Mouse (Mus musculus) small intestine, adult 2 months (tissue): ENCODE data around the gene Zfhx2.

Experiments
- CTCF ChIP-seq: fragments of 200-500 bp; IDR thresholded peaks from 2 replicates; pipeline ENCODE4 v1.5.1; 2012; ENCODE audit warnings: low read depth, mild to moderate bottlenecking, control low read depth, inconsistent platforms, low read length, moderate library complexity, mixed read lengths; ENCODE audit not compliant: insufficient replicate concordance, insufficient read length; ENCODE audit errors: extremely low read depth
- POLR2A ChIP-seq: fragments of 200-500 bp; IDR thresholded peaks from 2 replicates; pipeline ENCODE4 v1.6.1; 2012; ENCODE audit warnings: low read depth, mild to moderate bottlenecking, control low read depth, inconsistent platforms, low read length, moderate library complexity

DNA sequence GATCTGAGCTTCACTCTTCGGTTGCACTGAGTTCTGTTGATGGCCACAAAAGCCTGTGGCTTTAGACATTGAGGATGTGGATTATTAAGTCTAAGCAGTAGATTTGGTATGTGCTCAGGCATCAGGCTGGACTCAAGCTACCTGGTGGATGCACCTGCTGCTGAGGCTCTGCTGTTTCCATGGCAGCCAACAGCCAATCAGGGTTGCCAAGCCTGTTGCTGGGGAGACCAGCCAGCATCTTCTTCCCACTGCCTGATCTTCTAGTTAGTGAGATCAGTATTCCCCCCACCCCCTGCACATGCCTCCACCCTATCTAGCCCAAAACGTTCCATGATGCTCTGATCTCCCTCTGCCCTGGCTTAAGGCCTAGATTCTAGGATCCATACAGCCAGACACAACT lies 19.6 kb upstream of the Zfhx2 start:
- TF ChIP-seq POLR2A (no peak), CTCF (no peak)
